10 mouse cellular contexts compared by ENCODE assay signal in genomic region chr14:25509450-25510129, GRCm38 (mm10). TPM values are rescaled to one million over a fixed set of nuclear protein-coding genes. Genes with fewer than 3 reads are reported as not detected.
DNase-seq lines count a peak whose midpoint lies in the region; ATAC-seq and TF ChIP-seq lines count a peak whose summit lies in the region.
"Had no signal": no experiment of that assay in that cellular context is flagged by ENCODE, and none has a peak within 500 bp of the region (broad histone marks: within the 10 kb centered on the region; RNA-seq: fewer than 3 reads in every experiment).

No protein-coding gene starts in this region.

- H3K27me3 ChIP-seq in liver, adult 2 months (ENCODE audit: control insufficient read depth, insufficient read depth, low read length) = no peaks in the 10 kb centered on the region
- no peaks in the 10 kb centered on the region for H3K27me3 ChIP-seq in embryonic facial prominence, embryonic 15.5 days
- H3K27me3 ChIP-seq in limb, embryonic 13.5 days = no peaks in the 10 kb centered on the region
- no peaks in the 10 kb centered on the region for H3K27me3 ChIP-seq in kidney, adult 2 months (replicated peaks; ENCODE audit: control insufficient read depth, insufficient read depth, low read length)
- H3K27me3 ChIP-seq: embryonic facial prominence, embryonic 13.5 days; Patski had no signal

- 44% methylated on average over 20 of the region's 20 CpGs for WGBS in liver, adult 2 months
- WGBS in embryonic facial prominence, embryonic 15.5 days = 82% methylated on average over 20 of the region's 20 CpGs
- 89% methylated on average over 20 of the region's 20 CpGs for WGBS in limb, embryonic 13.5 days
- 84% methylated on average over 20 of the region's 20 CpGs for WGBS in kidney, adult 2 months

- ATAC-seq in embryonic facial prominence, embryonic 15.5 days (ENCODE audit: insufficient number of reproducible peaks, low FRiP score, low TSS enrichment, low read depth) = peak; percentile 36; the same call in 1 of the 2 replicates
- no peak for ATAC-seq in limb, embryonic 13.5 days (ENCODE audit: low FRiP score, low read depth)
- ATAC-seq: Patski had no signal

- TF ChIP-seq POLR2A in liver, adult 2 months (IDR thresholded peaks at IDR 0.05; ENCODE audit: extremely low read depth, insufficient read depth, low read length) = no peak
- TF ChIP-seq POLR2A in kidney, adult 2 months (IDR thresholded peaks at IDR 0.05; ENCODE audit: low read depth, low read length) = no peak

- H3K4me1 ChIP-seq in liver, adult 2 months (ENCODE audit: control insufficient read depth, insufficient read depth, low read length) = peaks cover 57% of the 10 kb centered on the region
- H3K4me1 ChIP-seq in embryonic facial prominence, embryonic 15.5 days = peaks cover 61% of the 10 kb centered on the region
- H3K4me1 ChIP-seq in limb, embryonic 13.5 days = peaks cover 70% of the 10 kb centered on the region
- peaks cover 53% of the 10 kb centered on the region for H3K4me1 ChIP-seq in kidney, adult 2 months (ENCODE audit: control insufficient read depth, insufficient read depth, low read length)

- peak overlapping the region; percentile 86 for H3K27ac ChIP-seq in liver, adult 2 months (replicated peaks; ENCODE audit: insufficient read depth, low read depth, low read length)
- no peak overlapping the region; the same call in 1 of the 2 replicates for H3K27ac ChIP-seq in embryonic facial prominence, embryonic 15.5 days (replicated peaks)
- peak overlapping the region; percentile 22; the same call in 1 of the 2 replicates for H3K27ac ChIP-seq in limb, embryonic 13.5 days
- H3K27ac ChIP-seq in kidney, adult 2 months (ENCODE audit: insufficient read depth, low read depth, low read length) = no peak overlapping the region
- H3K27ac ChIP-seq: embryonic facial prominence, embryonic 13.5 days had no signal

- peak; percentile 70 to 79 for DNase-seq in cerebellum, postnatal 10 days
- DNase-seq in cerebellum, adult 18-20 months = no peak
- DNase-seq in liver, adult 2 months (ENCODE audit: extremely low read depth, low read depth, low spot score) = peak; percentile 93
- DNase-seq in liver = no peak
- DNase-seq in embryo, embryonic 11 days = no peak
- DNase-seq in kidney, adult 2 months = no peak

- no peak for TF ChIP-seq CTCF in liver, adult 2 months (IDR thresholded peaks at IDR 0.05; ENCODE audit: low read depth, low read length)
- TF ChIP-seq CTCF in kidney, adult 2 months (conservative IDR thresholded peaks at IDR 0.05; ENCODE audit: insufficient read depth, insufficient read length, low read depth, low read length) = no peak

- no peak overlapping the region for H3K4me2 ChIP-seq in embryonic facial prominence, embryonic 15.5 days (replicated peaks)
- H3K4me2 ChIP-seq in limb, embryonic 13.5 days (replicated peaks) = no peak overlapping the region
- H3K4me2 ChIP-seq: embryonic facial prominence, embryonic 13.5 days had no signal

- H3K79me2 ChIP-seq in liver, adult 2 months (ENCODE audit: control insufficient read depth, insufficient read depth, low read length) = peaks cover 38% of the 10 kb centered on the region; the same call in 1 of the 2 replicates

- no peak overlapping the region for H3K9ac ChIP-seq in liver, adult 2 months (ENCODE audit: low read depth, low read length)
- no peak overlapping the region for H3K9ac ChIP-seq in embryonic facial prominence, embryonic 15.5 days
- H3K9ac ChIP-seq in limb, embryonic 13.5 days = 0 out of 2 replicates have a peak overlapping the region, but pooled peaks have one; percentile 19
- H3K9ac ChIP-seq: embryonic facial prominence, embryonic 13.5 days had no signal

- no peaks in the 10 kb centered on the region for H3K9me3 ChIP-seq in embryonic facial prominence, embryonic 15.5 days (replicated peaks)
- H3K9me3 ChIP-seq in limb, embryonic 13.5 days = no peaks in the 10 kb centered on the region
- H3K9me3 ChIP-seq: embryonic facial prominence, embryonic 13.5 days had no signal

- no peaks in the 10 kb centered on the region for H3K36me3 ChIP-seq in liver, adult 2 months (ENCODE audit: control insufficient read depth, insufficient read depth, low read length)
- peaks cover 31% of the 10 kb centered on the region for H3K36me3 ChIP-seq in embryonic facial prominence, embryonic 15.5 days
- H3K36me3 ChIP-seq in limb, embryonic 13.5 days = peaks cover 81% of the 10 kb centered on the region
- H3K36me3 ChIP-seq in kidney, adult 2 months (ENCODE audit: control insufficient read depth, insufficient read depth, low read length) = no peaks in the 10 kb centered on the region

- no peak overlapping the region for H3K4me3 ChIP-seq in liver, adult 2 months (ENCODE audit: insufficient read depth, low read depth, low read length)
- no peak overlapping the region for H3K4me3 ChIP-seq in embryonic facial prominence, embryonic 15.5 days (replicated peaks)
- H3K4me3 ChIP-seq in limb, embryonic 13.5 days = no peak overlapping the region
- H3K4me3 ChIP-seq in kidney, adult 2 months (ENCODE audit: insufficient read depth, low read depth, low read length) = no peak overlapping the region
- H3K4me3 ChIP-seq: embryonic facial prominence, embryonic 13.5 days had no signal

RNA-seq across cellular contexts. Expression of gene Zmiz1, which starts 50.6 kb away (rescaled TPM):
- total RNA-seq in liver, adult 2 months (2014; rRNA removed) = 5.3 and 10.1 TPM in 2 replicates
- polyA plus RNA-seq in liver, adult 2 months (2012; rRNA removed) = 10.2 and 11.0 TPM in 2 replicates
- polyA plus RNA-seq in embryonic facial prominence, embryonic 15.5 days (2015; fragmentation: Nextera tagmentation; extraction: Ambion mirVana) = 38.7 and 40.1 TPM in 2 replicates
- 66.7 and 68.6 TPM in 2 replicates for polyA plus RNA-seq in limb, embryonic 13.5 days (2015; fragmentation: Nextera tagmentation; extraction: Ambion mirVana)
- polyA plus RNA-seq in kidney, adult 2 months (2012; rRNA removed) = 37.8 and 42.6 TPM in 2 replicates

Comparison
In these comparisons a context has a peak if more than half of its experiments do, and no peak if none do; other contexts are left out.
1. DNase-seq: peak in cerebellum, postnatal 10 days (2 of 2) and liver, adult 2 months (single experiment); none in cerebellum, adult 18-20 months (0 of 2), liver (single experiment), embryo, embryonic 11 days (single experiment) and kidney, adult 2 months (single experiment).
2. H3K27ac ChIP-seq: peak in liver, adult 2 months (single experiment) and limb, embryonic 13.5 days (single experiment); none in embryonic facial prominence, embryonic 15.5 days (single experiment) and kidney, adult 2 months (single experiment).